Mouse (Mus musculus) testis, adult 2 months (tissue): ENCODE measurements around the gene Cd82. TPM values are rescaled to one million over a fixed set of nuclear protein-coding genes. Genes with fewer than 3 reads are reported as not detected.

Experiments
- H3K27ac ChIP-seq: fragments of 200-500 bp; 2 replicates; pipeline ENCODE4 v1.5.1; 2012; ENCODE audit warnings: low read depth, low read length; ENCODE audit not compliant: control insufficient read depth, insufficient read depth
- H3K27me3 ChIP-seq: fragments of 200-500 bp; 2 replicates; pipeline ENCODE4 v1.6.1; 2012; ENCODE audit warnings: mild to moderate bottlenecking, low read length, moderate library complexity; ENCODE audit not compliant: control insufficient read depth, insufficient read depth
- H3K36me3 ChIP-seq: fragments of 200-500 bp; 2 replicates; pipeline ENCODE4 v1.6.1; 2012; ENCODE audit warnings: mild to moderate bottlenecking, low read length; ENCODE audit not compliant: control insufficient read depth, insufficient read depth
- H3K4me1 ChIP-seq: fragments of 200-500 bp; 2 replicates; pipeline ENCODE4 v1.6.1; 2012; ENCODE audit warnings: low read length; ENCODE audit not compliant: control insufficient read depth, insufficient read depth
- H3K4me3 ChIP-seq: fragments of 200-500 bp; 2 replicates; pipeline ENCODE4 v1.5.1; 2012; ENCODE audit warnings: low read depth, mild to moderate bottlenecking, low read length, moderate library complexity, mixed read lengths; ENCODE audit not compliant: control insufficient read depth
- CTCF ChIP-seq: fragments of 200-500 bp; IDR thresholded peaks from 2 replicates; pipeline ENCODE4 v1.5.1; 2012; ENCODE audit warnings: low read depth, mild to moderate bottlenecking, inconsistent platforms, low read length, moderate library complexity; ENCODE audit not compliant: control insufficient read depth, insufficient read depth, insufficient replicate concordance
- POLR2A ChIP-seq: fragments of 200-500 bp; IDR thresholded peaks from 2 replicates; pipeline ENCODE4 v1.6.1; 2012; ENCODE audit warnings: low read depth, mild to moderate bottlenecking, inconsistent platforms, low read length, moderate library complexity; ENCODE audit not compliant: control insufficient read depth
- polyA plus RNA-seq: library from polyadenylated mRNA; depleted of rRNA; stranded (reverse); fragments of >200 nt; gene quantifications from 2 replicates; pipeline ENCODE4 v1.2.3, GENCODE M21; 2012; rRNA removed

Cd82 gene
- polyA plus RNA-seq, 1 experiment = 29.9 TPM

DNA sequence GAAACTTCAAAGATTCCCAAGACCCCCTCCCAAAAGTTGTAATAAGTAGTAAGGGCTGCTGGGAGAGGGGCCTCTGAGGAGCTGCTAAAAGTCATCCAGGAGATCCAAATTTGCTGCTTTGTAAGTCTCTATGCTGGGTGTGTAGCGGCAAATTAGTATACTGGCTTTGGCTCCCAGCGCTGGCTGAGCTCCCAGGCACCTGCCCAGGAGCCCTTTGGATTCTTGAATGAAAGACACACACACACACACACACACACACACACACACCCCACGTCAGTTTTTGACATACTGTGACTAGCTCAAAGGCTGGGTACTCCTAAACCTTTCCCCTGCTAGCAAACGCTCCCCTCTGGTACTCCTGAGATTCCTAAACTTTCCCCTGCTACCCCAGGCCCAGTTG, 76.0 kb downstream of the Cd82 start:
- no peaks in the 10 kb centered on the region for H3K27me3 ChIP-seq
- H3K4me1 ChIP-seq = peaks cover 4% of the 10 kb centered on the region; the same call in 1 of the 2 replicates
- no peak overlapping the region for H3K27ac ChIP-seq
- H3K36me3 ChIP-seq = no peaks in the 10 kb centered on the region
- TF ChIP-seq POLR2A (no peak), CTCF (no peak)
- H3K4me3 ChIP-seq = no peak overlapping the region

DNA sequence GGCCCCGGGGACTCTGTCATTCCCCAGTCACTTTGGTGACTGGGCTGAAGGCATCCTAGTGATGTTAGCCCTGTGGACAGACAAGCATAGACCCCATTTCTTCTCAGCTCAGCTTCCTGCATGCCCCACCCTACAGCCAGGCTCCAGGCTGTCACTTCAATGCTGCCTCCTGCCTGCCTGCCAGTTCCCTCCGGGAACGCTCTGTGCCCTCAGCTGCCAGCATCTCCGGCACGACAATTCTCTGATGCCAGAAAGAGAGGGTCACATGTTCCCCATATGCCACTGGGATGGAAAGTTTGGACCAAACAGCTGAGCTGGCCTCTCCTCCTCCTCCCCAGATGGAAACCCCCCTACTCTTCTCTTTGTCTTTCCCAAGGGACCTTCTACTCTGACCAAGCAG, 79.1 kb downstream of the Cd82 start:
- Histone ChIP-seq H3K4me3 (no peak overlapping the region), H3K36me3 (no peaks in the 10 kb centered on the region), H3K27ac (no peak overlapping the region), H3K27me3 (no peaks in the 10 kb centered on the region), H3K4me1 (peaks cover 5% of the 10 kb centered on the region; the same call in 1 of the 2 replicates)
- TF ChIP-seq POLR2A = no peak
- TF ChIP-seq CTCF = no peak

DNA sequence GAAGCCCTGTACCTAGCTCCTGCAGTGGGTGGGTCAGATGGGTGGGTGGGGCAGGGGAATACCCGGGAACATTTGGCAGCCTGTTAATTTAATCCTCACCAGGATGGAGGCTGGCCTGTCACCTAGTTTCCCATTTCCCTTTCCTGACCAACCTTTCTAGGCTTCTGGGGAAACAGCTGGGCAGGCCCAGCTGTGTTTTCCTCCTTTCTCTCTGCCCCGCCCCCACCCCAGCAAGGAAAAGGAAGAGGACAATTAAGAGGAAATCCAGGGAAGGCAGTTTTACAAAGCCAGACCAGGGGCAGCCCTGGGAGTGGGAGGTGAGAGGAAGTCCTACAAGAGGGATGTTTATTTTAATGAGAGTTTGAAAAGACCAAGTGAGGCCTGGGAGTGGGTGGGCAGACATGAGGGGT, 82.3 kb downstream of the Cd82 start:
- peaks cover 5% of the 10 kb centered on the region; the same call in 1 of the 2 replicates for H3K4me1 ChIP-seq
- H3K36me3 ChIP-seq = no peaks in the 10 kb centered on the region
- H3K4me3 ChIP-seq = no peak overlapping the region
- H3K27me3 ChIP-seq = no peaks in the 10 kb centered on the region
- TF ChIP-seq CTCF (no peak), POLR2A (no peak)
- no peak overlapping the region for H3K27ac ChIP-seq

DNA sequence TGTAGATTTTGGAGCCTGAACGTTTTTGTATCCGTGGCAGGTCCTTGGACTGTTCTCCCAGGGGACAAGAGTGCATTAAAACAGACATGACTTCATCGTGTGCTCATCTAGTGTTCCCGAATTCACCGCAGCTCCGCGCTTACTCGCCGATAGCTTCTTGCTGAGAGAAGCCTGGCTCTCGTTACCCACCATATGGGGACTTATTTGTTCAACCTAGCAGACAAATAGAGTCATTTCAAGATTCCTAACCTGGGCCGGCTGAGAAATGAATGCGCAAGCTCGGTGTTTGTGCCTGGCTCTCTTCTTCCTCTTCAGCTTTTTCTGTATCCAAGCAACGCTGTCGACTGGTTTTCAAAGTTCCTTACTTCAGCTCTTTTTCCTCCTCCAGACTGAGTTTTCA, 85.1 kb downstream of the Cd82 start:
- peaks cover 5% of the 10 kb centered on the region; the same call in 1 of the 2 replicates for H3K4me1 ChIP-seq
- no peaks in the 10 kb centered on the region for H3K36me3 ChIP-seq
- H3K4me3 ChIP-seq = no peak overlapping the region
- H3K27ac ChIP-seq = no peak overlapping the region
- H3K27me3 ChIP-seq = no peaks in the 10 kb centered on the region
- TF ChIP-seq POLR2A (no peak), CTCF (no peak)

DNA sequence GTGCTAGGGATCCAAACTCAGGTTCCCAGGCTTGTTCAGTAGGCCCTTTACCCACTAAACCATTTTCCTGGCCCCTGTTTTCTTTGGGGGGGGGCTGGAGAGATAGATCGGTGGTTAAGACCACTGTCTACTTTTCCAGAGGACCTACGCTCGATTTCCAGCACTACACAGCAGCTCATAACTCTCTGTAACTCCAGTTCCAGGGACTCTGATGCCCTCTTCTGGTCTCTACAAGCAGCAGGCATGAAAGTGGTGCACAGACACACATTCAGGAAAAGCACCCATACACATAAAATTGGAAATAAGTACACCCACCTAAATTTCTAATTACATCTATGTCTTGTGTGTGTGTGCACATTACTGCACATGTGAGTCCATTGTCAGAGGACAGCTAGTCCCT, 85.8 kb downstream of the Cd82 start:
- H3K27me3 ChIP-seq = no peaks in the 10 kb centered on the region
- no peak overlapping the region for H3K27ac ChIP-seq
- no peaks in the 10 kb centered on the region for H3K36me3 ChIP-seq
- no peak overlapping the region for H3K4me3 ChIP-seq
- TF ChIP-seq POLR2A = no peak
- TF ChIP-seq CTCF = no peak
- peaks cover 2% of the 10 kb centered on the region; the same call in 1 of the 2 replicates for H3K4me1 ChIP-seq

DNA sequence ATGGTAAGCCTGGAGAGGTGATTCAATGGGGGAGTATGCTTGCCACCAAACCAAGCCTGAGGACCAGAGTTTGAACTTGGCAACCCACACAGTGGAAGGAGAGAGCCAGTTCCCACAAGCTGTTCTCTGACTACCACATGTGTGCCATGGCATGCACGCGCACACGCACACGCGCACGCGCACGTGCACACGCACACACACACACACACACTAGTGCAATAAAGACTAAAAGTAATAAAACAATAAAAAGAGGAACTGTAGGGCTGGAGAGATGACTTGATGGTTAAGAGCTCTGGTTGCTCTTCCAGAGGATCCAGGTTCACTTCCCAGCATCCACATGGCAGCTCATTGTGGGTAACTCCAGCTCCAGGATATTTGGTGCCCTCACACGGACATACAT, 90.1 kb downstream of the Cd82 start:
- H3K27ac ChIP-seq = no peak overlapping the region
- H3K4me1 ChIP-seq = no peaks in the 10 kb centered on the region
- H3K4me3 ChIP-seq = no peak overlapping the region
- TF ChIP-seq POLR2A (no peak), CTCF (no peak)
- no peaks in the 10 kb centered on the region for H3K27me3 ChIP-seq
- H3K36me3 ChIP-seq = no peaks in the 10 kb centered on the region

DNA sequence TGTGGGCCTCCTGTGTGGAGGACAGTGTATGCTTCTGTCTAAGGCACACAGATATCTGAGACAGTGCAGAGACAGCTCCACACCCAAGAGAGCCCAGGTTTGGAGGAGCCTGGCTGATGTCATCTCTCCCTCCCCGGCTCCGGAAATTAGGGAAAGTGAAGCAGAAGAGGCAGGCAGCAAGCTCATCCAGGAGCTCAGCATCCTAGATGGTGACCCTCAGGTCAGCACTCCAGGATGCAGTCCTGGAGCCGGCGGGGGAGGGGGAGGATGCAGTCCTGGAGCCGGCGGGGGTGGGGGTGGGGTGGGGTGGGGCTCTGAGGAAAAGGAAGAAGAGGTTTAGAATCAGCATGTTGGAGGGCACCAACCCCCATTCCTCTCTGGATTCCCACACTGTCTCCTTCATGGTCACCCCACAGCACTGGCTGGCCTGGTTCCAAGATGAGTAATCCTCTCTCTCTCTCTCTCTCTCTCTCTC, 90.8 kb downstream of the Cd82 start:
- H3K4me3 ChIP-seq = no peak overlapping the region
- no peak overlapping the region for H3K27ac ChIP-seq
- H3K4me1 ChIP-seq = no peaks in the 10 kb centered on the region
- H3K27me3 ChIP-seq = no peaks in the 10 kb centered on the region
- H3K36me3 ChIP-seq = no peaks in the 10 kb centered on the region
- TF ChIP-seq CTCF (no peak), POLR2A (no peak)

Other genes starting within 250 kb of the Cd82 start
- 15.8 and 16.0 TPM in 2 replicates for gene Tspan18, start 128.6 kb downstream of the Cd82 start, polyA plus RNA-seq
- not detected in 2 replicates for gene Gm10803, start 97.4 kb upstream of the Cd82 start, polyA plus RNA-seq
- 0.04 and 0.07 TPM in 2 replicates for gene Alx4, start 179.2 kb upstream of the Cd82 start, polyA plus RNA-seq